Mouse (Mus musculus) spleen, postnatal 14 days (tissue): ENCODE results near the gene Gm29797.

Experiments used
- DNase-seq, 2 experiments: peaks; one replicate each; pipeline ENCODE4 v3.0.0; 2021 to 2022; ENCODE audit warnings: low spot score in 2 of 2

Gene Gm29797

DNA sequence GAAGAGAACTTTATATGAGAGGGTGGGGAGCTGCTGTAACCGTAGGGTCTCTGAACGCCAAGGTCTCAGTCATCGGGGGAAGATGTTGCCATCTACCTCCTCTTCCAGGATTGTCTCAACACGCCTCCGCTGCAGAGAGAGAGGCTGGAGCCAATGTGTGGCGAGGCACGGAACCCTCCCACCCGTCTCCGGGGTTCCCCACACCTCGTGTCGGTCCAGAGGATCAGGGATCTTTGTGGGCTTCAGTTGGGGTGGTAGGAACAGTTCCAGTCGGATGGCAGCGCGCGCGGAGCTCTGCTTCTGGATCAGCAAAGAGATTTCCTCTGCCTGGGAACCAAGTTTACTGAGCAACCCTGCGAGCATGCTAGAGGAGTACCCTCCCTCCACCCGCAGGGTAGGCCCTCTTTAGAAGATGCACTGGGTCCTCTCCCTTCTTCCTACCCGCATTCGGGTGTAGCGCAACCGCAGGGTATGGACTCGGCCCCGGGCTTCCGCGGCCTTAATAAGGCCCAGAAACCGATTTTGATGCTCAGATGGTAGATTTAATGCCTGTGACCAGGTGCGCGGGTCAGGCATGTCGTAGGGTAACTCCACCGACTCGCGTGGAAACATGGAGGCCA, 40.1 kb downstream of the Gm29797 start:
- no peak for DNase-seq

DNA sequence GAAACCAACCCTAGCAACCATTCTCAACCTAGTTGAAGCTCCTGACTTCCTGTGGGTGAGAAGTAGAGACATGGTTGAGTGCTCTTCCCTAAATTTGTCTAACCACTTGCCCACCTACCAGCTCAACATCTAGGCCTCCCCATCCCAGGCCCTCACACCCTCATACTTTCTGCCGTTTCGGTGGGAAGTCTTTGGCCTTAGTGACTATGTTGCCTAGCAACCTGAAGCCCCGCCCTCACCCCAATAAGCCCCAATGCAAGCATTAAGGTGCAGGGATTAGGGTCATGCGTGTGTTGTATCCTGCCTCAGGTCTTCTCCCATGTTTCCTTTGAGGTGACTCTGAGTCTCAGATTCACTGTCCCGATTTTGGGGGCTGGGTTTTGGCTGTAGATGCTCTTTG, 41.4 kb downstream of the Gm29797 start, which contains the start of gene Lkaaear1:
Gene Lkaaear1 (minus strand): TSS at position 202 of the 400 bp plus-strand sequence.
- DNase-seq: no peak

DNA sequence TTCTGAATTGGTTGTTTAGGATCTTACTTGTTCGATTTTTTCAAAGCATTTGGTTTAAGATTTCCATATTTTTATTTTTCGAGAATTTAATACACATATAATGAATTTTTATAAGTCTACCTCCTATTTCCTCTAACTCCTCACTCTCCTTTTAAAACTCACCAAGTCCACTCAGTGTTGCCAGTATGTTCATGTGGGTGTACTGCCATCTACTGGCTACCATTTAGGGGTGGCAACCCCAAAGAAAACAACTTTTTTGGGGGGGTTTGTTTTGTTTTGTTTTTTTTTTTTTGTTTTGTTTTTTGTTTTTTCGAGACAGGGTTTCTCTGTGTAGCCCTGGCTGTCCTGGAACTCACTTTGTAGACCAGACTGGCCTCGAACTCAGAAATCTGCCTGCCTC, 49.8 kb downstream of the Gm29797 start:
- no peak for DNase-seq
